Mouse (Mus musculus): ENCODE data around the gene Cwc25. TPM values are rescaled to one million over a fixed set of nuclear protein-coding genes. Genes with fewer than 3 reads are reported as not detected.

Cwc25 gene
- polyA plus RNA-seq, 1 experiment = 8.5 TPM

DNA sequence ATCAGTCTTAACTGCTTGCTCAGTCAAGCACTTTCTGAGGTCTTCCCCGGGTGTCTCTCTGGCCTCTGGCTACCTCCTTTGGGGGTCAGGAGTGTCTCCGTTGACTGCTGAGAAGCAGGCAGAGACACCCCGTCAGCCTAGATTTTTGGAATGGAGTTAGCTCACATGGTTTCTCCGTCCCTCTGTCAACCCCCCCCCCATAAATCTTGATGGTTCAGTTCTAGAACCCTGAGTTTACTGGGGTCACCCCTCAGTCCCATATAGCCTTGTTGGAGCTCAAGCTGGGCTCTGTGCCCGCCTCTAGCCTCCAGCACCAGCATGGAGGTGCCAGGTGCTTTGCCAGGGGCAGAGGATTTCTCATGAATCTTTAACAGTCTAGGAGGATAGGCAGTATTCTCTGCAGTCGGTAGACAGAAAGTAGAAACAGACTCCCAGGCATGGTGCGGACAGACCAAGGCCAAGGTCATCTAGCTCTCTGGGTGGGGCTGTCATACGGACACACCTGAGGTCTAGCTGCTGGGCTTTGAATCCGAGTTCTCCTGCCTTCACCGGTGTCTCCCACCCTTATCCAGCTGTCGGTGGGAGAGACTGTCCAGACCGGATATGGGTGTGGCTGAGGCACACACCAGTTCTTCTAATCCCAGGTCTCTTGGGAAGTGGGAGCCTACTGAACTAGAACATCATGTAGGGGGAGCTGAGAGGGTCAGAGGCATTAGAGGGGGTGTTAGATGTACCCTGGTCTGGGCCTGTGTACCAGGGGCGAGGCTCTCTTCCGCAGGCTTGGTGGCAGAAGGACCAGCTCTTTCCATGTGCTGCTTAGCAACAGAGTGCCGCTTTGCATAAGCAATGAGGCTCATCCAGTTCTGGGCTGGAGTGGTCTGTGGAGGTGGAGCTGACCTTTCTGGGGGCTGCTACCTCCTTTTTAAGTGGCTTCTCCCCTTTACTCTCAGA is 39.6 kb upstream of the Cwc25 start:
- TF ChIP-seq CTCF (conservative IDR thresholded peaks at IDR 0.05; ENCODE audit: insufficient read depth, insufficient read length, low read depth, low read length) = no peak
- TF ChIP-seq POLR2A (IDR thresholded peaks at IDR 0.05; ENCODE audit: low read depth, low read length) = no peak
- H3K4me3 ChIP-seq (ENCODE audit: insufficient read depth, low read depth, low read length) = no peak overlapping the region
- peak; percentile 68 for DNase-seq
- peaks cover 73% of the 10 kb centered on the region for H3K4me1 ChIP-seq (ENCODE audit: control insufficient read depth, insufficient read depth, low read length)
- WGBS = 14% methylated on average over 15 of the region's 15 CpGs
- H3K27me3 ChIP-seq (replicated peaks; ENCODE audit: control insufficient read depth, insufficient read depth, low read length) = no peaks in the 10 kb centered on the region
- H3K36me3 ChIP-seq (ENCODE audit: control insufficient read depth, insufficient read depth, low read length) = no peaks in the 10 kb centered on the region
- peak overlapping the region; percentile 36 for H3K27ac ChIP-seq (ENCODE audit: insufficient read depth, low read depth, low read length)

DNA sequence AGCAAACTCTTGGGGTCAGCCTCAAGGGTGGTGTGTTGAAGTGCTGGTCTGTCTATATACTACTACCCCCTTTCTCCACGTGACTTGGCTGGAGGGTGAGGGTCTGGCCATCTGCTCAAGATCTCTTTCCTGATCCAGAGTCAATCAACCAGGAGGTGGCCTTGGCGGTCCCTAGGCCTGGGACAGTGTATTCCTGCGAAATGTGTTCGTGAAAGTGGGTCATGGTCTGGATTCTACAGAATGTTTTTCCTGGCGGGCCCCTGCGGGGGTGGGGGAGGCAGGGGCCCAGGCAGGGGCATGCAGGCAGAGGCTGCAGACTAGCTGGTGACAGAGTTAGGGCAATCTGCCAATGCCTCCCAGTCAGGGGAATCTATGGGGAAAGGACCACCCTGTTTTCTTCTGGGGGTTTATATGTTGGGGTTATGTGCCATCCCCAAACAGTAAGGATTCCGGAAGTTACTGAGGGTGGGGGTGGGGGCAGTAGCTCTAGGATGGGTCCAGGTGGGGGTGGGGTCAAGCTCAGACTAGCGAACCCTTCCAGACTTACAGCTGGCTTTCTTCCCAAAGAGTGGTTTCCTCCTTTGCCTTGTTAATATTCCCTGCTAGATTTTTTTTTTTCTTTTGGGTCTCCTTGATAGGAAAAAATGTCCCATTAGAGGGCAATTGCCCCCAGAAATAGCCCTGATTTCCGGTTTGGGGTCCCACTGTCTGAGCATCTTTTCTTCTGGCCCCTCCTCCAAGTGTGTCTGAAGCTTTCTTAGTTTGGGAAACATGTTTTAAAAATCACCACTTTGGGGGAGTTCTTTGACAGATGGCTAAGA is 38.7 kb upstream of the Cwc25 start:
- H3K27me3 ChIP-seq (replicated peaks; ENCODE audit: control insufficient read depth, insufficient read depth, low read length) = no peaks in the 10 kb centered on the region
- H3K36me3 ChIP-seq (ENCODE audit: control insufficient read depth, insufficient read depth, low read length) = no peaks in the 10 kb centered on the region
- peak; percentile 61 for DNase-seq
- peak overlapping the region; percentile 55 for H3K27ac ChIP-seq (ENCODE audit: insufficient read depth, low read depth, low read length)
- no peak overlapping the region for H3K4me3 ChIP-seq (ENCODE audit: insufficient read depth, low read depth, low read length)
- TF ChIP-seq CTCF (conservative IDR thresholded peaks at IDR 0.05; ENCODE audit: insufficient read depth, insufficient read length, low read depth, low read length) (no peak), POLR2A (IDR thresholded peaks at IDR 0.05; ENCODE audit: low read depth, low read length) (no peak)
- 10% methylated on average over 9 of the region's 9 CpGs for WGBS
- H3K4me1 ChIP-seq (ENCODE audit: control insufficient read depth, insufficient read depth, low read length) = peaks cover 66% of the 10 kb centered on the region

DNA sequence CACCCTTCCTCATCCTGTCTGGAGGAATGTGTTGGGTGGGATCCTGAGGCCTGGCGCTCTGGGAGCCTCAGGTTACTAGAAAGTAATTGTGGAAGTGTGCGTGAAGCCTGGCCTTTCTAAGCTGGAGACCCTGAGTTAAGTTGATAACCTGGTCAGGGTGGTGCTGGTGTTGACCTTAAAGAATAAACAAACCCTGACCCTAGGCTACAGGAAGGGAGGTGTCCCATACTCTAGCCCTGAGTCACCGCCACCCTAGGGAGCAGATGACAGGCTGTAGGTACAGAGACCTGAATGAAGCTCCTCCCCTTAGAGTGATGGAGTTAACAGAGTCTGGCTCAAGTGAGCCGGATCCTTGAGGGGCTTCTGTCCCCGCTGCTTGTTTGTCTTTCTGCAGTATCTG is 37.5 kb upstream of the Cwc25 start:
- DNase-seq = peak; percentile 33
- TF ChIP-seq CTCF (conservative IDR thresholded peaks at IDR 0.05; ENCODE audit: insufficient read depth, insufficient read length, low read depth, low read length) (no peak), POLR2A (IDR thresholded peaks at IDR 0.05; ENCODE audit: low read depth, low read length) (no peak)
- WGBS = 67% methylated on average over 5 of the region's 5 CpGs
- no peaks in the 10 kb centered on the region for H3K36me3 ChIP-seq (ENCODE audit: control insufficient read depth, insufficient read depth, low read length)
- H3K27me3 ChIP-seq (replicated peaks; ENCODE audit: control insufficient read depth, insufficient read depth, low read length) = no peaks in the 10 kb centered on the region
- H3K27ac ChIP-seq (ENCODE audit: insufficient read depth, low read depth, low read length) = peak overlapping the region; percentile 17; the same call in 1 of the 2 replicates
- no peak overlapping the region for H3K4me3 ChIP-seq (ENCODE audit: insufficient read depth, low read depth, low read length)
- H3K4me1 ChIP-seq (ENCODE audit: control insufficient read depth, insufficient read depth, low read length) = peaks cover 54% of the 10 kb centered on the region

DNA sequence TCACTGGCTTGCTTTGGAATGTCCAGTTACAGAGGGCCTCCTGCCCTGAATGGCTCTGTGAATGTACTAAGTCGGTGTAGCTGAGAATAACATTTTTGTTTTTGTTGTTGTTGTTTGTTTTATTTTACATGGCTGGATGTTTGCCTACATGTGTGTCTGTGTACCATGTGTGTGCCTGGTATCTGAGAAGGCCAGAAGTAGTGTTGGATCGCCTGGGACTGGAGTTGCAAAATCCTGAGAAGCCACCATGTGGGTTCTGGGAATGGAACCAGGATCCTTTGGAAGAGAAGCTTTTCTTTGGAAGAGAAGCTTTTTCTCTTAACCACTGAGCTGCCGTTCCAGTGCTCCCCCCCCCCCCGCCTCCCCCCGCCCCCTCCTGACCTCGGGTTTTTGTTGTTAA is 36.1 kb upstream of the Cwc25 start:
- 42% methylated on average over 6 of the region's 6 CpGs for WGBS
- Histone ChIP-seq H3K4me1 (ENCODE audit: control insufficient read depth, insufficient read depth, low read length) (peaks cover 40% of the 10 kb centered on the region), H3K36me3 (ENCODE audit: control insufficient read depth, insufficient read depth, low read length) (no peaks in the 10 kb centered on the region), H3K27ac (ENCODE audit: insufficient read depth, low read depth, low read length) (peak overlapping the region; percentile 87; the same call in 1 of the 2 replicates), H3K4me3 (ENCODE audit: insufficient read depth, low read depth, low read length) (no peak overlapping the region), H3K27me3 (replicated peaks; ENCODE audit: control insufficient read depth, insufficient read depth, low read length) (no peaks in the 10 kb centered on the region)
- TF ChIP-seq CTCF (conservative IDR thresholded peaks at IDR 0.05; ENCODE audit: insufficient read depth, insufficient read length, low read depth, low read length) (no peak), POLR2A (IDR thresholded peaks at IDR 0.05; ENCODE audit: low read depth, low read length) (no peak)
- DNase-seq = peak; percentile 24

DNA sequence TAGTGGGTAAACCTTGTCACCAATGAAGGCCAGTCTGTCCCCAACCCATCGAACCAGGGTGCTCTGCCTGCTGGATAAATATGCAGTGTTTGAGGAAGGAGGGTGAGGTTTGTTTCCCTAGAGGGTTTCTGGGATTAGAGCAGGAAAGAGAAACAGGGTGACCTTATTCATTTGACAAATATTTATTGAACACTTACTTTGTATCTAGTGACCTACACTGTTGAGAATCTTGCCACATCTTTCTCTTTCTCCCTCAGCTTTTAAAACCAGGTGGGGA is 35.8 kb upstream of the Cwc25 start:
- H3K4me3 ChIP-seq (ENCODE audit: insufficient read depth, low read depth, low read length) = no peak overlapping the region
- H3K4me1 ChIP-seq (ENCODE audit: control insufficient read depth, insufficient read depth, low read length) = peaks cover 38% of the 10 kb centered on the region
- no peaks in the 10 kb centered on the region for H3K27me3 ChIP-seq (replicated peaks; ENCODE audit: control insufficient read depth, insufficient read depth, low read length)
- H3K36me3 ChIP-seq (ENCODE audit: control insufficient read depth, insufficient read depth, low read length) = no peaks in the 10 kb centered on the region
- 18% methylated on average over 1 of the region's 1 CpGs for WGBS
- H3K27ac ChIP-seq (ENCODE audit: insufficient read depth, low read depth, low read length) = peak overlapping the region; percentile 87
- TF ChIP-seq POLR2A (IDR thresholded peaks at IDR 0.05; ENCODE audit: low read depth, low read length) = no peak
- TF ChIP-seq CTCF (conservative IDR thresholded peaks at IDR 0.05; ENCODE audit: insufficient read depth, insufficient read length, low read depth, low read length) = no peak
- DNase-seq = no peak

DNA sequence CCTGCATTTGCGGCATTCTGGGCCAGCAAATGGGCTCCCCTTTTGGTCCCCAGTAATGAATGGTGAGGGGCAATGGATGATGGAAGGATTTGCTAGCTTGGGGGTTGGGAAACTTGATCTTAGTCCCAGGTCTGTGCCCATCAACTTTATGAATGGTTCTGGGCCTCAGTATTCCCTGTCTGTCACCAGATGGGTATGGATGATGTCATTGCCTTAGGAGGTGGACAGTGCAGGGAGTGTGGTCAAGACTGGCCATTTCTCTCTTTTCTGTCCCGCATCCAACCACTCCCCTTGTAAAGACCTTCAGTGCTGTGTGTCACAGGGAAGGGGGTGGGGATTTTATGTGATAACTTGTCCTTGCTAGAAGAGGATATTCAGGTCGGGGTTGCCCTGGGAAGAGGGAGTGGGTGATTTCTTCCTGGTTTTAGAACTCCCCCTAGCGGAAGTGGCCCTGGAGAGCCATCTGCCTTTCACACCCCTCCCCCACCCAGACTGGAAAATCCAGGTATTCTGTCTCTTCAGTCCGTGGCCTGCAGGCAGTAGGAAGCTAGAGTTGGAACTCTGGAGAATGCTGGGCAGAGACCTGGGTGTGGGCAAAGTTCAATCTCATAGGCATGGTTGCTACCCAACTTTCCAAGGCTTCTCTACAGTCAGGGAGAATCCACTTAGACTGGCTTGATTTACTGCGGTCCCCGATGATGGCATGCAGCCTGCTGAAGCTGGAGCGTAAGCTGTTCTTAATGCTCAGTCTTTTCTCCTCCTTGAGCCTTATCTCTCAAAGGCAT is 35.2 kb upstream of the Cwc25 start:
- peak overlapping the region; percentile 87 for H3K27ac ChIP-seq (ENCODE audit: insufficient read depth, low read depth, low read length)
- H3K4me3 ChIP-seq (ENCODE audit: insufficient read depth, low read depth, low read length) = peak overlapping the region; percentile 90; the same call in 1 of the 2 replicates
- no peaks in the 10 kb centered on the region for H3K36me3 ChIP-seq (ENCODE audit: control insufficient read depth, insufficient read depth, low read length)
- DNase-seq = peak; percentile 87
- H3K4me1 ChIP-seq (ENCODE audit: control insufficient read depth, insufficient read depth, low read length) = peaks cover 38% of the 10 kb centered on the region
- H3K27me3 ChIP-seq (replicated peaks; ENCODE audit: control insufficient read depth, insufficient read depth, low read length) = no peaks in the 10 kb centered on the region
- WGBS = 15% methylated on average over 8 of the region's 8 CpGs
- TF ChIP-seq POLR2A (IDR thresholded peaks at IDR 0.05; ENCODE audit: low read depth, low read length) = no peak
- TF ChIP-seq CTCF (conservative IDR thresholded peaks at IDR 0.05; ENCODE audit: insufficient read depth, insufficient read length, low read depth, low read length) = peak; percentile 49
